Mouse (Mus musculus) liver, embryonic 16.5 days (tissue): Measurements from ENCODE around the gene Psme2b. TPM values are rescaled to one million over a fixed set of nuclear protein-coding genes. Genes with fewer than 3 reads are reported as not detected.

Experiments
- polyA plus RNA-seq: library from polyadenylated mRNA; unstranded; fragments of >200 nt; fragmentation: Nextera tagmentation; extraction: Ambion mirVana; gene quantifications from 2 replicates; pipeline ENCODE4 v1.2.1, GENCODE M21; 2015

Psme2b gene
- polyA plus RNA-seq, 1 experiment from 2014 or later, result 3.1 TPM

Other genes starting within 250 kb of the Psme2b start
- 395 and 402 TPM in 2 replicates for gene Rack1, start 145.9 kb downstream of the Psme2b start, polyA plus RNA-seq
- 1.6 and 1.8 TPM in 2 replicates for gene Trim41, start 128.8 kb downstream of the Psme2b start, polyA plus RNA-seq
- 0.11 and 0.14 TPM in 2 replicates for gene Trim7, start 120.0 kb downstream of the Psme2b start, polyA plus RNA-seq
- gene Gm12184, start 119.5 kb downstream of the Psme2b start, polyA plus RNA-seq, result 0.22 and 0.40 TPM in 2 replicates
- gene Irgm1, start 74.5 kb downstream of the Psme2b start, polyA plus RNA-seq, result 18.9 and 20.6 TPM in 2 replicates
- gene Gm5431, start 44.0 kb downstream of the Psme2b start, polyA plus RNA-seq, result 0.37 and 0.45 TPM in 2 replicates
- 0.06 and 0.07 TPM in 2 replicates for gene Olfr56, start 32.7 kb upstream of the Psme2b start, polyA plus RNA-seq
- gene 9930111J21Rik1, start 33.2 kb upstream of the Psme2b start, polyA plus RNA-seq, result 1.1 and 1.4 TPM in 2 replicates
- gene Gm12185, start 46.0 kb upstream of the Psme2b start, polyA plus RNA-seq, result 0.02 TPM in 1 of 2 replicates, not detected in the other
- 0.89 and 1.8 TPM in 2 replicates for gene Tgtp1, start 48.0 kb upstream of the Psme2b start, polyA plus RNA-seq
- gene 9930111J21Rik2, start 105.1 kb upstream of the Psme2b start, polyA plus RNA-seq, result 1.3 and 1.5 TPM in 2 replicates
- gene Tgtp2, start 118.0 kb upstream of the Psme2b start, polyA plus RNA-seq, result 0.35 and 0.57 TPM in 2 replicates
- 7.0 and 7.9 TPM in 2 replicates for gene Ifi47, start 130.4 kb upstream of the Psme2b start, polyA plus RNA-seq
- gene Olfr1396, start 168.7 kb upstream of the Psme2b start, polyA plus RNA-seq, result not detected in 2 replicates
- gene Olfr1395, start 196.1 kb upstream of the Psme2b start, polyA plus RNA-seq, result not detected in 2 replicates
- not detected in 2 replicates for gene Olfr1394, start 208.2 kb upstream of the Psme2b start, polyA plus RNA-seq
- 1.3 and 1.4 TPM in 2 replicates for gene Btnl9, start 241.0 kb upstream of the Psme2b start, polyA plus RNA-seq